Mouse (Mus musculus) heart, postnatal 36 days (tissue): Measurements from ENCODE around the gene Fgf4. TPM values are rescaled to one million over a fixed set of nuclear protein-coding genes. Genes with fewer than 3 reads are reported as not detected.

ENCODE experiments used
- DNase-seq, 2 experiments: peaks; one replicate each; pipeline ENCODE4 v3.0.0; 2021 to 2022
- intact Hi-C: fragments of 180-260 bp; cut with DNase I; formaldehyde crosslinking; loops from one replicate; pipeline ENCODE4 v1.15.1; 2025
- total RNA-seq, 2 experiments: library from RNA; stranded (reverse); gene quantifications; 2 replicates each; pipeline ENCODE4 v1.2.3; 2021

The Fgf4 gene
- not detected for total RNA-seq

GRCm38 (mm10) chr7:144847067-144847466, at the start of gene Fgf4:
Gene Fgf4, plus strand, starts transcription at chr7:144847367.
- DNase-seq: no peak
- intact Hi-C loops: no loop called here

- intact Hi-C loops: loop anchor here (1.0 kb wide), 1 partner anchor 97 kb away; no protein-coding TSS in a partner anchor
- DNase-seq: no peak
Measured at GRCm38 (mm10) chr7:144798471-144798870, 48.7 kb upstream of the Fgf4 start.

GRCm38 (mm10) chr7:144807036-144807435, 40.1 kb upstream of the Fgf4 start:
- no peak for DNase-seq
- intact Hi-C loops: no loop called here

GRCm38 (mm10) chr7:144807976-144808577, 39.1 kb upstream of the Fgf4 start:
- DNase-seq: no peak

GRCm38 (mm10) chr7:144811521-144811920, 35.6 kb upstream of the Fgf4 start:
- intact Hi-C loops: no loop called here
- DNase-seq: no peak

More at GRCm38 (mm10) chr7:144807976-144808577, 39.1 kb upstream of the Fgf4 start:
- intact Hi-C loops: no loop called here

- DNase-seq: no peak
- intact Hi-C loops: no loop called here
Measured at GRCm38 (mm10) chr7:144821901-144822300, 25.3 kb upstream of the Fgf4 start.

GRCm38 (mm10) chr7:144823988-144824387, 23.2 kb upstream of the Fgf4 start:
- peak; percentile 26 to 32 for DNase-seq
- intact Hi-C loops: no loop called here

GRCm38 (mm10) chr7:144828369-144828768, 18.8 kb upstream of the Fgf4 start:
- DNase-seq: no peak
- intact Hi-C loops: no loop called here

- intact Hi-C loops: no loop called here
Measured at GRCm38 (mm10) chr7:144837891-144838488, 9.2 kb upstream of the Fgf4 start, which contains the start of gene Fgf3. Gene Fgf3, plus strand, starts transcription at chr7:144838083.

GRCm38 (mm10) chr7:144838522-144839503, 8.4 kb upstream of the Fgf4 start:
- intact Hi-C loops: no loop called here
- no peak for DNase-seq

More at GRCm38 (mm10) chr7:144837891-144838488, 9.2 kb upstream of the Fgf4 start, which contains the start of gene Fgf3:
- DNase-seq: no peak

- intact Hi-C loops: loop anchor here (1.0 kb wide), 1 partner anchor 49 kb away; no protein-coding TSS in a partner anchor
- peak; percentile 24 to 42 for DNase-seq
Measured at GRCm38 (mm10) chr7:144846158-144846557, 1.0 kb upstream of the Fgf4 start.

- intact Hi-C loops: no loop called here
- DNase-seq: no peak
Measured at GRCm38 (mm10) chr7:144851321-144851720, 4.2 kb downstream of the Fgf4 start.

- no peak for DNase-seq
- intact Hi-C loops: no loop called here
Measured at GRCm38 (mm10) chr7:144854966-144855365, 7.8 kb downstream of the Fgf4 start.

GRCm38 (mm10) chr7:144857158-144857557, 10.0 kb downstream of the Fgf4 start:
- intact Hi-C loops: no loop called here
- no peak for DNase-seq

GRCm38 (mm10) chr7:144857826-144858342, 10.7 kb downstream of the Fgf4 start:
- intact Hi-C loops: no loop called here
- DNase-seq: no peak

- DNase-seq: no peak
- intact Hi-C loops: no loop called here
Measured at GRCm38 (mm10) chr7:144858702-144859101, 11.5 kb downstream of the Fgf4 start.

- DNase-seq: no peak
- intact Hi-C loops: no loop called here
Measured at GRCm38 (mm10) chr7:144861056-144861768, 14.0 kb downstream of the Fgf4 start.

GRCm38 (mm10) chr7:144861769-144862070, 14.6 kb downstream of the Fgf4 start:
- no peak for DNase-seq
- intact Hi-C loops: no loop called here

GRCm38 (mm10) chr7:144862126-144862525, 15.0 kb downstream of the Fgf4 start:
- intact Hi-C loops: no loop called here
- DNase-seq: no peak

GRCm38 (mm10) chr7:144862712-144863111, 15.5 kb downstream of the Fgf4 start:
- intact Hi-C loops: no loop called here
- no peak for DNase-seq
